Mouse (Mus musculus) E14TG2a.4 (cell line): ENCODE results near the gene Krtap31-2.

Experiments used
- H3K27me3 ChIP-seq: 2 replicates; pipeline ENCODE4 v1.6.1; 2014; ENCODE audit warnings: low read length, control low read depth; ENCODE audit not compliant: insufficient read depth
- H3K36me3 ChIP-seq: 2 replicates; pipeline ENCODE4 v1.6.1; 2014; ENCODE audit warnings: low read length, control low read depth; ENCODE audit not compliant: insufficient read depth
- H3K4me1 ChIP-seq: replicated peaks from 2 replicates; pipeline ENCODE4 v1.6.1; 2014; ENCODE audit warnings: low read depth, low read length, control low read depth
- H3K4me3 ChIP-seq: replicated peaks from 2 replicates; pipeline ENCODE4 v1.5.1; 2014; ENCODE audit warnings: mild to moderate bottlenecking, low read length
- H3K9me3 ChIP-seq: 2 replicates; pipeline ENCODE4 v1.6.1; 2014; ENCODE audit warnings: low read length, control low read depth
- CTCF ChIP-seq: conservative IDR thresholded peaks from 2 replicates; pipeline ENCODE4 v1.5.1; 2014; ENCODE audit warnings: low read length
- NANOG ChIP-seq: IDR thresholded peaks from 2 replicates; pipeline ENCODE4 v1.6.1; 2014; ENCODE audit warnings: borderline replicate concordance, low read length, mixed read lengths
- POU5F1 ChIP-seq: IDR thresholded peaks from 2 replicates; pipeline ENCODE4 v1.6.1; 2014; ENCODE audit warnings: low read length, borderline replicate concordance

The Krtap31-2 gene

GRCm38 (mm10) chr11:99935991-99936390, at the start of gene Krtap31-2:
Krtap31-2 (plus strand) TSS chr11:99936291.
- no peaks in the 10 kb centered on the region for H3K36me3 ChIP-seq
- TF ChIP-seq NANOG (no peak), CTCF (no peak), POU5F1 (no peak)
- peaks cover 29% of the 10 kb centered on the region for H3K27me3 ChIP-seq
- H3K4me1 ChIP-seq = peaks cover 21% of the 10 kb centered on the region
- no peaks in the 10 kb centered on the region for H3K9me3 ChIP-seq
- no peak within 1 kb of the TSS for H3K4me3 ChIP-seq

GRCm38 (mm10) chr11:99907620-99908019, 28.5 kb upstream of the Krtap31-2 start, which contains the start of gene Krtap31-1:
Krtap31-1 (plus strand) TSS chr11:99907920.
- Histone ChIP-seq H3K36me3 (no peaks in the 10 kb centered on the region), H3K9me3 (no peaks in the 10 kb centered on the region), H3K27me3 (no peaks in the 10 kb centered on the region), H3K4me3 (no peak within 1 kb of the TSS), H3K4me1 (no peaks in the 10 kb centered on the region)
- no peak for TF ChIP-seq NANOG
- TF ChIP-seq POU5F1 = no peak
- TF ChIP-seq CTCF = no peak

GRCm38 (mm10) chr11:99914451-99914850, 21.6 kb upstream of the Krtap31-2 start, which contains the start of gene Gm11565:
Gm11565 (plus strand) TSS chr11:99914751.
- no peaks in the 10 kb centered on the region for H3K9me3 ChIP-seq
- no peak within 1 kb of the TSS for H3K4me3 ChIP-seq
- H3K36me3 ChIP-seq = no peaks in the 10 kb centered on the region
- TF ChIP-seq CTCF = no peak
- no peak for TF ChIP-seq POU5F1
- peaks cover 8% of the 10 kb centered on the region; the same call in 1 of the 2 replicates for H3K4me1 ChIP-seq
- no peaks in the 10 kb centered on the region for H3K27me3 ChIP-seq

GRCm38 (mm10) chr11:99937751-99938264, 1.7 kb downstream of the Krtap31-2 start:
- Histone ChIP-seq H3K9me3 (no peaks in the 10 kb centered on the region), H3K27me3 (peaks cover 22% of the 10 kb centered on the region), H3K36me3 (no peaks in the 10 kb centered on the region), H3K4me3 (no peak overlapping the region), H3K4me1 (peaks cover 21% of the 10 kb centered on the region)
- peak; percentile 97 for TF ChIP-seq NANOG
- TF ChIP-seq CTCF = no peak
- no peak for TF ChIP-seq POU5F1

GRCm38 (mm10) chr11:99948175-99948574, 12.1 kb downstream of the Krtap31-2 start, which contains the start of gene Krtap9-5:
Krtap9-5 (plus strand) TSS chr11:99948475.
- TF ChIP-seq POU5F1 (no peak), NANOG (no peak), CTCF (no peak)
- no peak within 1 kb of the TSS for H3K4me3 ChIP-seq

GRCm38 (mm10) chr11:99964213-99964612, 28.1 kb downstream of the Krtap31-2 start:
- no peak for TF ChIP-seq POU5F1
- TF ChIP-seq CTCF = peak; percentile 47
- TF ChIP-seq NANOG = no peak
- no peaks in the 10 kb centered on the region for H3K9me3 ChIP-seq
- no peaks in the 10 kb centered on the region for H3K36me3 ChIP-seq
- H3K4me1 ChIP-seq = no peaks in the 10 kb centered on the region
- H3K4me3 ChIP-seq = no peak overlapping the region
- H3K27me3 ChIP-seq = no peaks in the 10 kb centered on the region

More at GRCm38 (mm10) chr11:99948175-99948574, 12.1 kb downstream of the Krtap31-2 start, which contains the start of gene Krtap9-5:
- Histone ChIP-seq H3K27me3 (no peaks in the 10 kb centered on the region; the same call in 1 of the 2 replicates), H3K36me3 (no peaks in the 10 kb centered on the region), H3K4me1 (0 out of 2 replicates have a peak, but pooled peaks cover 2% of the 10 kb centered on the region), H3K9me3 (no peaks in the 10 kb centered on the region)

- no peaks in the 10 kb centered on the region for H3K36me3 ChIP-seq
- no peak overlapping the region for H3K4me3 ChIP-seq
- no peaks in the 10 kb centered on the region for H3K27me3 ChIP-seq
- TF ChIP-seq CTCF = no peak
- no peaks in the 10 kb centered on the region for H3K4me1 ChIP-seq
- no peaks in the 10 kb centered on the region for H3K9me3 ChIP-seq
These were observed 29.9 kb downstream of the Krtap31-2 start for GRCm38 (mm10) chr11:99965961-99966360.

GRCm38 (mm10) chr11:99978953-99979352, 42.9 kb downstream of the Krtap31-2 start, which contains the start of gene Krtap29-1:
Krtap29-1 (minus strand) TSS chr11:99979053.
- H3K4me3 ChIP-seq = no peak within 1 kb of the TSS
- peaks cover 30% of the 10 kb centered on the region for H3K9me3 ChIP-seq
- no peaks in the 10 kb centered on the region for H3K36me3 ChIP-seq
- TF ChIP-seq POU5F1 = no peak
- no peak for TF ChIP-seq CTCF
- TF ChIP-seq NANOG = no peak
- peaks cover 11% of the 10 kb centered on the region; the same call in 1 of the 2 replicates for H3K27me3 ChIP-seq
- no peaks in the 10 kb centered on the region for H3K4me1 ChIP-seq

- H3K36me3 ChIP-seq = no peaks in the 10 kb centered on the region
- no peak for TF ChIP-seq POU5F1
- no peak for TF ChIP-seq NANOG
- TF ChIP-seq CTCF = no peak
- no peak overlapping the region for H3K4me3 ChIP-seq
- H3K9me3 ChIP-seq = peaks cover 20% of the 10 kb centered on the region
- peaks cover 34% of the 10 kb centered on the region for H3K27me3 ChIP-seq
- 0 out of 2 replicates have a peak, but pooled peaks cover 4% of the 10 kb centered on the region for H3K4me1 ChIP-seq
These were observed 46.6 kb downstream of the Krtap31-2 start for GRCm38 (mm10) chr11:99982731-99983130.
